Mouse (Mus musculus): ENCODE measurements around the gene Rps12. TPM values are rescaled to one million over a fixed set of nuclear protein-coding genes. Genes with fewer than 3 reads are reported as not detected.
A peak's percentile ranks its signal among the peaks of the same experiment; 100 is the strongest.

Rps12 gene
- polyA plus RNA-seq, 1 experiment from 2014 or later: 126 TPM

GRCm38 (mm10) chr10:23783493-23783884, 3.6 kb downstream of the Rps12 start:
- Histone ChIP-seq H3K9ac (replicated peaks; ENCODE audit: low read length) (no peak overlapping the region), H3K36me3 (replicated peaks; ENCODE audit: control insufficient read depth, insufficient read depth, low read depth, low read length) (peaks cover 5% of the 10 kb centered on the region), H3K4me3 (ENCODE audit: low read depth, low read length) (no peak overlapping the region), H3K27me3 (ENCODE audit: control insufficient read depth, insufficient read depth, low read length) (no peaks in the 10 kb centered on the region), H3K9me3 (replicated peaks; ENCODE audit: control insufficient read depth, low read length) (no peaks in the 10 kb centered on the region), H3K27ac (replicated peaks; ENCODE audit: low read depth, low read length) (no peak overlapping the region), H3K4me2 (ENCODE audit: low read depth, low read length) (no peak overlapping the region), H3K4me1 (ENCODE audit: control insufficient read depth, insufficient read depth, low read length) (no peaks in the 10 kb centered on the region)
- 18% methylated on average over 2 of the region's 2 CpGs for WGBS
- DNase-seq (ENCODE audit: low spot score): no peak
- no peak for ATAC-seq (replicated peaks; ENCODE audit: insufficient number of reproducible peaks, low FRiP score, low TSS enrichment, low read depth)

- H3K9me3 ChIP-seq (replicated peaks; ENCODE audit: control insufficient read depth, low read length): no peaks in the 10 kb centered on the region
- no peak for ATAC-seq (replicated peaks; ENCODE audit: insufficient number of reproducible peaks, low FRiP score, low TSS enrichment, low read depth)
- no peaks in the 10 kb centered on the region for H3K4me1 ChIP-seq (ENCODE audit: control insufficient read depth, insufficient read depth, low read length)
- no peak overlapping the region for H3K27ac ChIP-seq (replicated peaks; ENCODE audit: low read depth, low read length)
- no peak for DNase-seq (ENCODE audit: low spot score)
- WGBS: 39% methylated on average over 2 of the region's 2 CpGs
- no peak overlapping the region for H3K4me3 ChIP-seq (ENCODE audit: low read depth, low read length)
- no peak overlapping the region for H3K4me2 ChIP-seq (ENCODE audit: low read depth, low read length)
- peaks cover 5% of the 10 kb centered on the region for H3K36me3 ChIP-seq (replicated peaks; ENCODE audit: control insufficient read depth, insufficient read depth, low read depth, low read length)
- H3K27me3 ChIP-seq (ENCODE audit: control insufficient read depth, insufficient read depth, low read length): no peaks in the 10 kb centered on the region
- no peak overlapping the region for H3K9ac ChIP-seq (replicated peaks; ENCODE audit: low read length)
These were observed 4.1 kb downstream of the Rps12 start for GRCm38 (mm10) chr10:23782855-23783492.

- WGBS: 79% methylated on average over 11 of the region's 11 CpGs
- H3K9ac ChIP-seq (replicated peaks; ENCODE audit: low read length): no peak overlapping the region
- no peak for ATAC-seq (replicated peaks; ENCODE audit: insufficient number of reproducible peaks, low FRiP score, low TSS enrichment, low read depth)
- no peak overlapping the region for H3K4me2 ChIP-seq (ENCODE audit: low read depth, low read length)
- H3K27me3 ChIP-seq (ENCODE audit: control insufficient read depth, insufficient read depth, low read length): no peaks in the 10 kb centered on the region
- peaks cover 5% of the 10 kb centered on the region for H3K36me3 ChIP-seq (replicated peaks; ENCODE audit: control insufficient read depth, insufficient read depth, low read depth, low read length)
- no peak overlapping the region for H3K27ac ChIP-seq (replicated peaks; ENCODE audit: low read depth, low read length)
- no peak for DNase-seq (ENCODE audit: low spot score)
- H3K4me3 ChIP-seq (ENCODE audit: low read depth, low read length): no peak overlapping the region
- no peaks in the 10 kb centered on the region for H3K9me3 ChIP-seq (replicated peaks; ENCODE audit: control insufficient read depth, low read length)
- no peaks in the 10 kb centered on the region for H3K4me1 ChIP-seq (ENCODE audit: control insufficient read depth, insufficient read depth, low read length)
These were observed 5.0 kb downstream of the Rps12 start for GRCm38 (mm10) chr10:23781760-23782735.

GRCm38 (mm10) chr10:23780539-23781275, 6.4 kb downstream of the Rps12 start:
- Histone ChIP-seq H3K9ac (replicated peaks; ENCODE audit: low read length) (no peak overlapping the region), H3K36me3 (replicated peaks; ENCODE audit: control insufficient read depth, insufficient read depth, low read depth, low read length) (peaks cover 5% of the 10 kb centered on the region), H3K27me3 (ENCODE audit: control insufficient read depth, insufficient read depth, low read length) (no peaks in the 10 kb centered on the region), H3K27ac (replicated peaks; ENCODE audit: low read depth, low read length) (no peak overlapping the region), H3K4me1 (ENCODE audit: control insufficient read depth, insufficient read depth, low read length) (no peaks in the 10 kb centered on the region), H3K9me3 (replicated peaks; ENCODE audit: control insufficient read depth, low read length) (no peaks in the 10 kb centered on the region), H3K4me3 (ENCODE audit: low read depth, low read length) (no peak overlapping the region), H3K4me2 (ENCODE audit: low read depth, low read length) (no peak overlapping the region)
- 85% methylated on average over 6 of the region's 6 CpGs for WGBS
- DNase-seq (ENCODE audit: low spot score): no peak
- ATAC-seq (replicated peaks; ENCODE audit: insufficient number of reproducible peaks, low FRiP score, low TSS enrichment, low read depth): no peak

- Histone ChIP-seq H3K27ac (replicated peaks; ENCODE audit: low read depth, low read length) (no peak overlapping the region), H3K4me2 (ENCODE audit: low read depth, low read length) (no peak overlapping the region), H3K4me1 (ENCODE audit: control insufficient read depth, insufficient read depth, low read length) (no peaks in the 10 kb centered on the region), H3K27me3 (ENCODE audit: control insufficient read depth, insufficient read depth, low read length) (no peaks in the 10 kb centered on the region), H3K4me3 (ENCODE audit: low read depth, low read length) (no peak overlapping the region), H3K36me3 (replicated peaks; ENCODE audit: control insufficient read depth, insufficient read depth, low read depth, low read length) (no peaks in the 10 kb centered on the region; the same call in 1 of the 2 replicates), H3K9ac (replicated peaks; ENCODE audit: low read length) (no peak overlapping the region), H3K9me3 (replicated peaks; ENCODE audit: control insufficient read depth, low read length) (no peaks in the 10 kb centered on the region)
- 28% methylated on average over 5 of the region's 5 CpGs for WGBS
- ATAC-seq (replicated peaks; ENCODE audit: insufficient number of reproducible peaks, low FRiP score, low TSS enrichment, low read depth) (peak; percentile 66; the same call in 1 of the 2 replicates), DNase-seq (ENCODE audit: low spot score) (peak; percentile 73)
These were observed 9.7 kb downstream of the Rps12 start for GRCm38 (mm10) chr10:23777288-23777945.

- ATAC-seq (replicated peaks; ENCODE audit: insufficient number of reproducible peaks, low FRiP score, low TSS enrichment, low read depth): no peak
- Histone ChIP-seq H3K4me2 (ENCODE audit: low read depth, low read length) (no peak overlapping the region), H3K27ac (replicated peaks; ENCODE audit: low read depth, low read length) (no peak overlapping the region)
These were observed 32.9 kb downstream of the Rps12 start for GRCm38 (mm10) chr10:23754166-23754565.

More at GRCm38 (mm10) chr10:23754166-23754565, 32.9 kb downstream of the Rps12 start:
- Histone ChIP-seq H3K4me3 (ENCODE audit: low read depth, low read length) (no peak overlapping the region), H3K36me3 (replicated peaks; ENCODE audit: control insufficient read depth, insufficient read depth, low read depth, low read length) (no peaks in the 10 kb centered on the region), H3K9me3 (replicated peaks; ENCODE audit: control insufficient read depth, low read length) (no peaks in the 10 kb centered on the region), H3K27me3 (ENCODE audit: control insufficient read depth, insufficient read depth, low read length) (no peaks in the 10 kb centered on the region), H3K9ac (replicated peaks; ENCODE audit: low read length) (no peak overlapping the region), H3K4me1 (ENCODE audit: control insufficient read depth, insufficient read depth, low read length) (no peaks in the 10 kb centered on the region)
- peak; percentile 21 for DNase-seq (ENCODE audit: low spot score)
- WGBS: 40% methylated on average over 7 of the region's 7 CpGs
